Mouse (Mus musculus) lung, postnatal 0 days (tissue): ENCODE data around the gene Shb. TPM values are rescaled to one million over a fixed set of nuclear protein-coding genes. Genes with fewer than 3 reads are reported as not detected.

Experiments used
- ATAC-seq: fragments of 200-750 bp; cut with Nextera tagmentation; 2 replicates; pipeline ENCODE4 v1.8.0; 2017; ENCODE audit warnings: moderate library complexity
- DNase-seq: peaks from one replicate; pipeline ENCODE4 v3.0.0-alpha.2; 2016; ENCODE audit warnings: low spot score
- H3K27ac ChIP-seq: fragments of 300-500 bp; sonication (generic); 2 replicates; pipeline ENCODE4 v1.5.1; 2014; ENCODE audit warnings: antibody characterized with exemption, mild to moderate bottlenecking, low read length, mixed read lengths
- H3K27me3 ChIP-seq: fragments of 300-500 bp; sonication (generic); replicated peaks from 2 replicates; pipeline ENCODE4 v1.6.1; 2014; ENCODE audit warnings: low read length, mixed read lengths; ENCODE audit not compliant: insufficient read depth
- H3K36me3 ChIP-seq: fragments of 300-500 bp; sonication (generic); 2 replicates; pipeline ENCODE4 v1.6.1; 2014; ENCODE audit warnings: low read length, mixed read lengths; ENCODE audit not compliant: insufficient read depth
- H3K4me1 ChIP-seq: fragments of 300-500 bp; sonication (generic); 2 replicates; pipeline ENCODE4 v1.6.1; 2014; ENCODE audit warnings: antibody characterized with exemption, low read depth, low read length, mixed read lengths; ENCODE audit not compliant: insufficient read depth
- H3K4me2 ChIP-seq: fragments of 300-500 bp; sonication (generic); replicated peaks from 2 replicates; pipeline ENCODE4 v1.6.1; 2014; ENCODE audit warnings: low read depth, mild to moderate bottlenecking, low read length, moderate library complexity, mixed read lengths
- H3K4me3 ChIP-seq: fragments of 300-500 bp; sonication (generic); 2 replicates; pipeline ENCODE4 v1.5.1; 2014; ENCODE audit warnings: low read depth, low read length
- H3K9ac ChIP-seq: fragments of 300-500 bp; sonication (generic); replicated peaks from 2 replicates; pipeline ENCODE4 v1.6.1; 2014; ENCODE audit warnings: low read depth, mild to moderate bottlenecking
- H3K9me3 ChIP-seq: fragments of 300-500 bp; sonication (generic); 2 replicates; pipeline ENCODE4 v1.6.1; 2016; ENCODE audit warnings: low read length, mixed read lengths
- CTCF ChIP-seq: IDR thresholded peaks from 2 replicates; pipeline ENCODE4 v1.5.1; 2016; ENCODE audit warnings: antibody characterized with exemption, mild to moderate bottlenecking
- EP300 ChIP-seq: IDR thresholded peaks from 2 replicates; pipeline ENCODE4 v1.6.1; 2016; ENCODE audit warnings: antibody characterized with exemption, mild to moderate bottlenecking, control low read depth
- WGBS: fragments of 180-500 bp; shearing (Covaris S2); extraction: QIAGEN DNeasy Blood & Tissue Kit; methylation state at CpG from one replicate; pipeline ENCODE4 v1.1.7; 2014; 5-methylcytosine and 5-hydroxymethylcytosine counted together
- polyA plus RNA-seq: library from polyadenylated mRNA; unstranded; fragments of >200 nt; fragmentation: Nextera tagmentation; extraction: Ambion mirVana; gene quantifications from 2 replicates; pipeline ENCODE4 v1.2.1, GENCODE M21; 2015

Gene Shb
- polyA plus RNA-seq, 1 experiment from 2014 or later: 7.1 TPM

- 36% methylated on average over 16 of the region's 16 CpGs for WGBS
- Histone ChIP-seq H3K9me3 (no peaks in the 10 kb centered on the region), H3K36me3 (no peaks in the 10 kb centered on the region), H3K4me1 (peaks cover 78% of the 10 kb centered on the region), H3K4me2 (no peak overlapping the region), H3K27ac (peak overlapping the region; percentile 93), H3K4me3 (no peak overlapping the region), H3K9ac (no peak overlapping the region), H3K27me3 (no peaks in the 10 kb centered on the region)
- TF ChIP-seq CTCF (no peak), EP300 (no peak)
- DNase-seq (no peak), ATAC-seq (no peak)
Measured at GRCm38 (mm10) chr4:45491685-45492601, 40.3 kb downstream of the Shb start.

- Histone ChIP-seq H3K27ac (peak overlapping the region; percentile 93), H3K4me2 (no peak overlapping the region), H3K9ac (no peak overlapping the region)
Measured at GRCm38 (mm10) chr4:45491119-45491679, 41.1 kb downstream of the Shb start.

GRCm38 (mm10) chr4:45490036-45490752 lies 42.1 kb downstream of the Shb start:
- no peak for ATAC-seq
- TF ChIP-seq EP300: no peak
- no peak for TF ChIP-seq CTCF
- WGBS: 28% methylated on average over 8 of the region's 8 CpGs
- Histone ChIP-seq H3K4me2 (peak overlapping the region; percentile 38; the same call in 1 of the 2 replicates), H3K4me3 (no peak overlapping the region), H3K36me3 (no peaks in the 10 kb centered on the region), H3K27me3 (no peaks in the 10 kb centered on the region), H3K9ac (peak overlapping the region; percentile 51), H3K9me3 (no peaks in the 10 kb centered on the region), H3K4me1 (peaks cover 67% of the 10 kb centered on the region), H3K27ac (peak overlapping the region; percentile 93)
- DNase-seq: no peak

More at GRCm38 (mm10) chr4:45491119-45491679, 41.1 kb downstream of the Shb start:
- no peak overlapping the region for H3K4me3 ChIP-seq
- no peaks in the 10 kb centered on the region for H3K36me3 ChIP-seq
- TF ChIP-seq EP300 (peak; percentile 33; the same call in 1 of the 2 replicates), CTCF (no peak)
- no peaks in the 10 kb centered on the region for H3K27me3 ChIP-seq
- no peaks in the 10 kb centered on the region for H3K9me3 ChIP-seq
- no peak for ATAC-seq
- H3K4me1 ChIP-seq: peaks cover 73% of the 10 kb centered on the region
- peak; percentile 54 for DNase-seq
- WGBS: 47% methylated on average over 6 of the region's 6 CpGs

- H3K36me3 ChIP-seq: no peaks in the 10 kb centered on the region
- H3K27me3 ChIP-seq: no peaks in the 10 kb centered on the region
- no peak for TF ChIP-seq CTCF
- TF ChIP-seq EP300: peak; percentile 97
- peak overlapping the region; percentile 93 for H3K27ac ChIP-seq
- ATAC-seq (peak; percentile 86), DNase-seq (peak; percentile 97)
- H3K9me3 ChIP-seq: no peaks in the 10 kb centered on the region
- 17% methylated on average over 18 of the region's 18 CpGs for WGBS
- H3K9ac ChIP-seq: peak overlapping the region; percentile 51
- no peak overlapping the region for H3K4me3 ChIP-seq
- peaks cover 62% of the 10 kb centered on the region for H3K4me1 ChIP-seq
- peak overlapping the region; percentile 38 for H3K4me2 ChIP-seq
Measured at GRCm38 (mm10) chr4:45489141-45490035, 42.9 kb downstream of the Shb start.

GRCm38 (mm10) chr4:45487681-45488081 lies 44.6 kb downstream of the Shb start:
- peak; percentile 75 for ATAC-seq
- H3K9me3 ChIP-seq: no peaks in the 10 kb centered on the region
- H3K27ac ChIP-seq: peak overlapping the region; percentile 93
- no peak overlapping the region for H3K9ac ChIP-seq
- no peaks in the 10 kb centered on the region for H3K27me3 ChIP-seq
- TF ChIP-seq CTCF (no peak), EP300 (peak; percentile 45; the same call in 1 of the 2 replicates)
- H3K4me2 ChIP-seq: 0 out of 2 replicates have a peak overlapping the region, but pooled peaks have one; percentile 8
- peak; percentile 93 for DNase-seq
- peaks cover 51% of the 10 kb centered on the region for H3K4me1 ChIP-seq
- no peak overlapping the region for H3K4me3 ChIP-seq
- H3K36me3 ChIP-seq: no peaks in the 10 kb centered on the region
- WGBS: 3% methylated on average over 6 of the region's 6 CpGs
